Mouse (Mus musculus) cerebellum, adult 9-10 months (tissue): Measurements from ENCODE around the gene Itm2b.

Experiments
- DNase-seq: peaks from one replicate; pipeline ENCODE4 v3.0.0; 2022

The Itm2b gene

DNA sequence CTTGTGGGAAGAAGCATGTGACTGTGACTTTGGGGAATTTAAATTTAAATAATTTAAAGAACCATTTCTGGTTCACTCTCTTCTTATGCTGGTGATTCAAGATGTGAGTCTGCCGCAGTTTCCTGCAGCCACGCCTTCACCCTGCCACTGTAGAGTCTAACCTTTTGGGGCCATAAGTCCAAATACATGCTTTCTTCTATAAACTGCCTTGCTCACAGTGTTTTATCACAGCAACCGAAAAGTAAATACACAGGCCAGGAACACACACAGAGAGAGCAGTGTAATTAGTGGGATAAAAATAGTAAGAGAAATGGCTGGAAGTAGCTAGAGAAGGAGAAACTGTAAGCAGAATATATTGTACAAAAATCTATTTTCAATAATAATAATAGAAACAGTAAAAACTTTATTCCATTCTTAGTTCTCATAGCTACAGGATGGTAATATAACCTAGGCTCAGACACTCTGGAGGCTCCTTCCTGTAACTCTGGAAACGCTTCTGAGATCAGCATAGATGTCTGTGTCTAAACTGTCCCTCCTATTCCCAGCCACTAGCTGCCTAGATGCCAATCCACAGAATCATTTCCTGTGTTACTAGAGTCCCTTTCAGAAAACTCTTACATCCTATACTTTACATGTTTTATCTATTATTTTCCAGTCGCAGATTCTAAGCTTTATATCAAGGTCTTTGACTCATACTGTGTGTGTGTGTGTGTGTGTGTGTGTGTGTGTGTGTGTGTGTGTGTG is 9.3 kb upstream of the Itm2b start:
- no peak for DNase-seq

GRCm38 (mm10) chr14:73391457-73391856 is 6.4 kb upstream of the Itm2b start:
- DNase-seq: no peak

- DNase-seq: no peak
These were observed 5.1 kb upstream of the Itm2b start for GRCm38 (mm10) chr14:73390196-73390595.

DNA sequence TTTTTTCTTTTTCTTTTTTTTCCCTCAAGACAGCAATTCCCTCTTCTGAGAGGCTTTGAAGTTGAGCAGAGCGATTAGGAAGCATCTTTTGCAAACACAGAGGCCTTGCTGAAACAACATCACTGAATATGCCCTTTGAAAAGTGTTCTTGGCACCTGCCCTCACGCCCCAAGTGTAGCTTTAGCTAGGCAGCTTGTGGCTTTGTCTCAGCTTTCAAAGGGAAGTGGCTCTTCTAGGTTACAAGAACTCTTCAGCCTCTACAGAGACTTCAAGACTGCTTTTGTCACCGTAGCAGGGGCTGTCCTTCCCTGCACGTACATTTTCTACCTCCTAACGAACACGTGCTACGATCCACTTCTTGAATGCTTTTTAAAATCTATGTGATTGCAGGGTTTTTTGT is 4.0 kb upstream of the Itm2b start:
- DNase-seq: no peak

DNA sequence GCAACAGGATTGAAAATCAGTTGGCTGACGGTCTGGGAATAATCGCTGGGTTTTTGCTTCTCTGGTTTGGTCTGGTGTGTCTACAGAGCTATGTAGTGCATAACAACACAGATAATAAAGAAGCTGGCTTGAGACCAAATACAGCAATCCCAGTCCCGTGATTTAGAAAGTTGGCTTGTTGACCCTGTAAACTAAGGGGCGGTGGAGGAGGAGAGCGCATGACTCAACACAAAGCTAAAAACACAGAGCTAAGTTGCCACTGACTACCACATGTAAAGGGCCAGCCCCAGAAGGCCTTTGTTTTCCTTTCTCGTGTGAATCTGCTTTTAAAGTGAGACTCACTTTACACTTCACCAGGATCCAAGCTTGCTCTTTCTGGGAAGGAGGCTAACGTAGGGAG is 3.5 kb upstream of the Itm2b start:
- no peak for DNase-seq

- DNase-seq: no peak
These were observed 1.4 kb upstream of the Itm2b start for GRCm38 (mm10) chr14:73386493-73386892.

DNA sequence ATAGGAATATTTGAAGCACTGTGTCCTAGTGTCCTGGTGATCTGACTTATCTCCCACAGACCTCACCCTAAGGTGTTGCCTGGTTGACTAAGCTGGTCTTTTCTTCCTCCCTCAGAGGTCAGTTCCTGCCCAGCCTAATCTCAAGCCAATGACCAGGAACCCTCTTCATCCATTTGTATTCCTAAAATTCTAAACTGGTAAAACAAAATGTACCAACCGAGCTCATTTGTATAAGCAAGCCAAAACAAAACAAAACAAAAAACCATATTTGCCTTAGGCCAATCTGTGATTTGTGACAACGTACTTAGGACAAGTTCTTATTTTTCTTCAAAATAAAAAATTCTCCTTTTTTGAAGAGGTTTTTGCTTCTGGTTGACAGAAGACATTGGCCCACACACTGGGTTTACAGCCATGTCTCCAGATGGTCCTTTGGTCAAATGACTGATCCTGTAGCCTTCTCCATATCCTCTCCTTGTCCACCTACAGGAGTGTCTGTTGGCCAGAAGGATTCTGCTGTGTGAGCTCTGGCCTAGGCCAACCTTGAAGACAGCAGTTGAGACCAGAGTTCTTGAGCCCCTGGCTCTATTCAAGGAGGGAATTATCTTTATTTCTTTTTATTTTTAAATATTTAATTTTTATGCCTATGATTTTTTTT is 758 bp upstream of the Itm2b start:
- peak; percentile 71 for DNase-seq

GRCm38 (mm10) chr14:73384546-73384912 is 560 bp downstream of the Itm2b start:
- peak; percentile 86 for DNase-seq

- no peak for DNase-seq
These were observed 1.3 kb downstream of the Itm2b start for GRCm38 (mm10) chr14:73383746-73384145.

GRCm38 (mm10) chr14:73382699-73383098 is 2.4 kb downstream of the Itm2b start:
- peak; percentile 94 for DNase-seq

DNA sequence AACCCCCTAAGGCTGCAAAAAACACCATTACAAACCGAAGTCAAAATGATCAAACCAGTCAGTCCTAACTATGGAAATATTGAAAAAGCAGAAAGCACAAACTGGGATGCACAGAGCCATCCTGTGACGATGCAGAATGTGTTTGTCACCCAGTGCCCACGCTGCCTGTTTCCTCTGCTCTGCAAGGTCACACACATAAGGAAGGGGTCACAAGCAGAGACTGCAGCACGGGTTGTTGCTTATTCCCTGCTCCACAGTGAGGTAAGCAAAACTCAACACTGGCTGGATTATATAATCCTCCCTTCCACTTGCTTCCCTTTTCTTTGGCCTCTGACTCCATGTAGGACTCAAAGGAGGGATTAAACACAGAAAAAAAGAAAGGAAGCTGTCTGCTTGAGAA is 3.5 kb downstream of the Itm2b start:
- no peak for DNase-seq

DNA sequence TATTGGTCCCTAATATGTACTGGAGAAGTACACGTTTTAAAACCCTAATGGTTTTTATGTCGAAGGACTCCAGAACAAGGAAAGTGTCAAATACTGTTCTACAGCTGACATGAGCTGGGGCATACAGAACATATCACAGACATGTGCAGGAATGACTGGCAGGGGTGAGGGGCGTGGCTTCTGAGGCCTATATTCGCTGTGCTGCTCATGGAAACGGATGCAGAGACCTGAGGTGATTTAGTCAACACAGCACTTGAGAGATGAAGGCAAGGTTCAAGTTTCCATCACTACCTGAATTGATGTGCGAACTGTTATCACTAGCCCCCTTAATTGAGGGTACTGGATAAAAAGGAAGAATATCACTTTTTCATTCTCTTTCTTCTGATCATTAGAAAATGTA is 7.3 kb downstream of the Itm2b start:
- no peak for DNase-seq

GRCm38 (mm10) chr14:73376920-73377319 is 8.2 kb downstream of the Itm2b start:
- DNase-seq: no peak

DNA sequence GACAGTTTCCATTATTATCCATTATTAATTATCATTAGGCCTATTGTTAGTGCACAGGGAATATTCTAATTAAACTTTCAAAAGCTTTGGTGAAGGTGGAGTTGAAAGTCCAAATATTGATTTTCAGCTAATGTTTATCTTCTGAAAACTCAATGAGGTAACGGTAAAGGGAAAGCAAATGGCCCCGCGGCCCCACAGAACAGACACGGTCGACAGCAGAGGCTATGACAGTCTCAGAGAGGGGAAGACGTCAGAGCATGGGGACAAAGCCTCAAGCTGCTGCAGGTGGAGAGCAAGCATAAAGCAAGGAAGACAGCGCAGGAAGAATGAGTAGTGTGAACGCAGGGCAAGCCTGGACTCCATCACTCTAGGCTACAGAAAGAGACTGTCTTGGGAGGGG is 9.2 kb downstream of the Itm2b start:
- DNase-seq: no peak

- DNase-seq: no peak
These were observed 9.6 kb downstream of the Itm2b start for GRCm38 (mm10) chr14:73375445-73375844.

DNA sequence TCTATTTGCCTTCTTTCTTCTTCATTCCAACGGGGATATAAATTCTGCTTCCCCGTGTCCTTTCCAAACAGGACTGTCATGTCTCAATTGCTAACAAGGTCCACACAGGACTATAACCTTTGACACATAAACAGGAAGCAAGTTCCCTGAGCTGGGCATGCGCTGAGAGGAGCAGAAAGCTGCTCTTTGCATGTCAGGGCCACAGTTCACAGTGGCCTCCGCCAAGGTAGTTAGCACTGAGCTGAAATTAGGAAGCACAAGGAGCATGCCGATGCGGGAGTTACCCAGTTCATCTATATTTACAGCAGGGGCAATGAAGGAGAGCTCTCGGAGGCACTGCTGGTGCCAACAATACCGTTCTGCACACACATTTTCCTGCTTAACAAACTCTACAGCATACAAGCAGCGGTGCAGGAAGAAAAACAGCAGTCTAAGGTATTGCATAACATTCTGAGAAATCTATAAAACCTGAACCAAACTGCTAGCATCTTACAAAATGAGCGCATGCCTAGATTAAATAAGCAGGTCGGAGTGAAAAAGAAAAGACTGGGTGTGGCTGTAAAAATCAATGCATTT is 10.7 kb downstream of the Itm2b start:
- no peak for DNase-seq

GRCm38 (mm10) chr14:73373606-73374005 is 11.5 kb downstream of the Itm2b start:
- DNase-seq: no peak

DNA sequence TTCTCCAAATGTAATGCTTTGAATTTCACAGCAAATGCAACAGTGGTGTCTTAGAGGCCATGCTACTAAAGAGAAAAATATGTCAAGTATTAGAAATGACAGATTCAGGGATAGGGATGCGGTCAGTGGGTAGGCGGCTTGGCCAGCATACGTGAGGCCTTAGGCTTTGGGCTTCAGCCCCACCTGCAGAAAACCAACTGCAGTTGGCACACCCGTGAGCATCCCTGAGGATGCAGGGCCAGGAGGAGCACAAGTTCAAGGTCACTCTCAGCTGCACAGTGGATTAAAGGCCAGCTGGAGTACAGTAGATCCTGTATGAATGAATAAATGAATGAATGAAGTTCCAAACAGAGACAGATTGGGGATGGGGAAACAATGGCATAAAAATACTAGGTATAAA is 12.1 kb downstream of the Itm2b start:
- no peak for DNase-seq

- DNase-seq: no peak
These were observed 13.5 kb downstream of the Itm2b start for GRCm38 (mm10) chr14:73371577-73371976.

DNA sequence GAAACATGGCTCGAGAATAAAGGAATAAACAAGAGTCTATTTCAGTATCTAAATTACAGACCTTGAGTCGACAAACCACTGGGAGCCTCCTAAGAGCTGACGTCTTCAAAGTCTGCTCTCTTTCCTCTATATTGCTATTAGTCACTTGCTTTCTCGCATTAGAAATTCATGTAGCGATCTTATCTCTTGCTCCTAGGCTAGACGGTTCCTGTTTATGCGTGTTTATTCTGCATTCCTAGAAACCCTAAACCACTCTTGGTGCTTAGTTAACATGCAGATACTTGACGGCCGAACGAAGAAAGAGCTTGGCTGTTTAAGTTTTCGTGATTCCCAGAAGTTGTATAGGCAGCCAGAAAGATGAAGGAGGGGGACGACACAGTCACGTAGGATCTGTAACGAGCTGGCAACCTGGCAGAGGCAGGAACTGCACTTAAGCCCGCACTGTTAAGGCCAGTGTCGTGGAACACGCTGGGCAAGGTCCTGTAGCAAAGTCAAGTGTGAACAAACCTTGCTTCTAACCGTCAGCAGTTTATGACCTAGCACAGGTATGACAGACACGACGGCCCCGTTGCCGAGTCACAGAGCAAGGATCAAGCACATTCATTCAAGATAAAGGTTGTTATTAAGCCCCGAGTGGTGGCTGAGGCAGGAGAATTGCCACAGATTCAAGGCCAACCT is 14.3 kb downstream of the Itm2b start:
- no peak for DNase-seq

GRCm38 (mm10) chr14:73370078-73370670 is 14.9 kb downstream of the Itm2b start:
- no peak for DNase-seq

DNA sequence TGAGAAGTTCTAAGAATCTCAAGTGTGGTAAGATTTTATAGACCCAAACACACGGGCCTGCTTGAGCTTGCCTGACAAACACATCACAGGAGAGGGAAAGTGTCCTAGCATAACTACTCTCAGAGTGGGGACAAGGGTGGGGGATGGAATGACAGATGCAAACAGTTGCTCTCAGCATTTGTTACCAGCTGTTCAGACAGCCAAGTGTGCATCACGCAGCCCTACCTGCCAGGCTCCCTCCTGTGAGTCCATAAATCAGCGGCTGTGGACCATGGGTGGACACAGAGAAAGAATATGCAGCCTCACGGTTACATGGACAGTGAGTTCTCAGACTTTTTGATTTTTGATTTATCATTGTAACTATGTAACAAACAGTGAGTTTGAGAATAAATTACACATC is 15.5 kb downstream of the Itm2b start:
- DNase-seq: no peak

GRCm38 (mm10) chr14:73368966-73369365 is 16.1 kb downstream of the Itm2b start:
- no peak for DNase-seq

GRCm38 (mm10) chr14:73368221-73368620 is 16.9 kb downstream of the Itm2b start:
- no peak for DNase-seq
